Mouse (Mus musculus) urinary bladder, adult 18-20 months (tissue): ENCODE results near the gene Fgfr2.
A peak's percentile ranks its signal among the peaks of the same experiment; 100 is the strongest.

ENCODE experiments used
- DNase-seq, 2 experiments: peaks; one replicate each; pipeline ENCODE4 v3.0.0; 2022; ENCODE audit warnings: low spot score in 2 of 2, mixed read lengths in 2 of 2

The Fgfr2 gene

GRCm38 (mm10) chr7:132754389-132754750 lies 368.8 kb downstream of the Fgfr2 start:
- no peak for DNase-seq

GRCm38 (mm10) chr7:132753518-132754388 lies 369.4 kb downstream of the Fgfr2 start:
- no peak for DNase-seq

- no peak for DNase-seq
These were observed 371.4 kb downstream of the Fgfr2 start for GRCm38 (mm10) chr7:132751716-132752115.

- no peak for DNase-seq
These were observed 373.6 kb downstream of the Fgfr2 start for GRCm38 (mm10) chr7:132749504-132749903.

GRCm38 (mm10) chr7:132748076-132748769 lies 374.9 kb downstream of the Fgfr2 start:
- DNase-seq: no peak

- no peak for DNase-seq
These were observed 376.1 kb downstream of the Fgfr2 start for GRCm38 (mm10) chr7:132747096-132747495.

- DNase-seq: no peak
These were observed 380.2 kb downstream of the Fgfr2 start for GRCm38 (mm10) chr7:132742912-132743311.

GRCm38 (mm10) chr7:132739829-132740228 lies 383.3 kb downstream of the Fgfr2 start:
- no peak for DNase-seq

- no peak for DNase-seq
These were observed 384.3 kb downstream of the Fgfr2 start for GRCm38 (mm10) chr7:132738844-132739243.

GRCm38 (mm10) chr7:132736099-132736862 lies 386.9 kb downstream of the Fgfr2 start:
- no peak for DNase-seq

- DNase-seq: no peak
These were observed 388.0 kb downstream of the Fgfr2 start for GRCm38 (mm10) chr7:132735145-132735544.

- no peak for DNase-seq
These were observed 388.9 kb downstream of the Fgfr2 start for GRCm38 (mm10) chr7:132734222-132734621.

GRCm38 (mm10) chr7:132733521-132733920 lies 389.6 kb downstream of the Fgfr2 start:
- DNase-seq: no peak

- DNase-seq: no peak
These were observed 390.9 kb downstream of the Fgfr2 start for GRCm38 (mm10) chr7:132732136-132732789.

GRCm38 (mm10) chr7:132731558-132731957 lies 391.6 kb downstream of the Fgfr2 start:
- DNase-seq: no peak

- no peak for DNase-seq
These were observed 392.6 kb downstream of the Fgfr2 start for GRCm38 (mm10) chr7:132730510-132730909.

- peak; percentile 53 to 76 for DNase-seq
These were observed 393.9 kb downstream of the Fgfr2 start for GRCm38 (mm10) chr7:132729093-132729831.

GRCm38 (mm10) chr7:132726106-132726861 lies 396.9 kb downstream of the Fgfr2 start:
- DNase-seq: peak in 1 of 2 experiments; percentile 26

GRCm38 (mm10) chr7:132724501-132725062 lies 398.6 kb downstream of the Fgfr2 start:
- no peak for DNase-seq

- DNase-seq: peak in 1 of 2 experiments; percentile 70
These were observed 399.2 kb downstream of the Fgfr2 start for GRCm38 (mm10) chr7:132723906-132724305.
